In genomic region chr3:152170407-152170806, GRCm38 (mm10) we compare ENCODE assay signal across 27 mouse cellular contexts. TPM values are rescaled to one million over a fixed set of nuclear protein-coding genes. Genes with fewer than 3 reads are reported as not detected.
DNase-seq lines count a peak whose midpoint lies in the region; ATAC-seq and TF ChIP-seq lines count a peak whose summit lies in the region.
"Had no signal": no experiment of that assay in that cellular context is flagged by ENCODE, and none has a peak within 500 bp of the region (broad histone marks: within the 10 kb centered on the region; RNA-seq: fewer than 3 reads in every experiment).

No protein-coding gene starts in this region.

- 0 out of 2 replicates have a peak overlapping the region, but pooled peaks have one; percentile 1 for H3K27ac ChIP-seq in intestine, postnatal 0 days (ENCODE audit: low read depth, low read length)
- H3K27ac ChIP-seq in intestine, embryonic 16.5 days (ENCODE audit: low read length): no peak overlapping the region
- H3K27ac ChIP-seq in lung, embryonic 15.5 days: 0 out of 2 replicates have a peak overlapping the region, but pooled peaks have one; percentile 36
- no peak overlapping the region for H3K27ac ChIP-seq in hindbrain, embryonic 11.5 days (ENCODE audit: low read depth, low read length)
- no peak overlapping the region for H3K27ac ChIP-seq in cerebellum, adult 2 months (ENCODE audit: insufficient read depth, low read length)
- H3K27ac ChIP-seq: forebrain, embryonic 13.5 days; gastrocnemius, adult 2 months; heart, embryonic 15.5 days; hindbrain, embryonic 15.5 days; left cerebral cortex, adult 2 months; limb, embryonic 15.5 days; midbrain, embryonic 13.5 days; neural tube, embryonic 12.5 days had no signal

- WGBS in intestine, postnatal 0 days: 13% methylated on average over 1 of the region's 1 CpGs
- 20% methylated on average over 1 of the region's 1 CpGs for WGBS in intestine, embryonic 16.5 days
- WGBS in lung, embryonic 15.5 days: 0% methylated on average over 1 of the region's 1 CpGs
- 56% methylated on average over 1 of the region's 1 CpGs for WGBS in hindbrain, embryonic 11.5 days
- WGBS in cerebellum, adult 2 months: 26% methylated on average over 1 of the region's 1 CpGs

- H3K27me3 ChIP-seq in intestine, postnatal 0 days (replicated peaks; ENCODE audit: control insufficient read depth, insufficient read depth, low read length): no peaks in the 10 kb centered on the region
- H3K27me3 ChIP-seq in intestine, embryonic 16.5 days (replicated peaks; ENCODE audit: control insufficient read depth, insufficient read depth, low read length): peaks cover 3% of the 10 kb centered on the region; the same call in 1 of the 2 replicates
- peaks cover 4% of the 10 kb centered on the region for H3K27me3 ChIP-seq in lung, embryonic 15.5 days
- H3K27me3 ChIP-seq in hindbrain, embryonic 11.5 days (ENCODE audit: control insufficient read depth, insufficient read depth, low read length): peaks cover 5% of the 10 kb centered on the region
- H3K27me3 ChIP-seq in cerebellum, adult 2 months (ENCODE audit: control insufficient read depth, insufficient read depth, low read length): no peaks in the 10 kb centered on the region
- H3K27me3 ChIP-seq: heart, embryonic 15.5 days; hindbrain, embryonic 15.5 days had no signal

- ATAC-seq in intestine, postnatal 0 days: no peak
- no peak for ATAC-seq in intestine, embryonic 16.5 days
- peak; percentile 65; the same call in 1 of the 2 replicates for ATAC-seq in lung, embryonic 15.5 days (ENCODE audit: borderline replicate concordance, extremely low read depth, low FRiP score, low TSS enrichment)
- no peak for ATAC-seq in hindbrain, embryonic 11.5 days (ENCODE audit: low FRiP score)
- ATAC-seq: activated CD4-positive, CD25-positive, alpha-beta regulatory T cell, adult 4 months; forebrain, embryonic 13.5 days; midbrain, embryonic 13.5 days had no signal

- no peak for DNase-seq in lung, postnatal 14 days
- peak; percentile 54 for DNase-seq in lung, postnatal 10 days
- DNase-seq in hindbrain, embryonic 11.5 days (ENCODE audit: low spot score): no peak
- DNase-seq in cerebellum, adult 2 months: no peak
- DNase-seq: adrenal gland, adult 8-10 months; cerebellum, adult 11-12 months; cerebellum, postnatal 25 days; embryo, embryonic 11 days; gastrocnemius, adult 2 months; heart, postnatal 36 days; layer of hippocampus, adult 9-11 months; right cerebral cortex, postnatal 14 days; spleen, adult 18-20 months; thymus, adult 18-20 months; thymus, postnatal 4 days had no signal

- no peak for TF ChIP-seq POLR2A in cerebellum, adult 2 months (IDR thresholded peaks at IDR 0.05; ENCODE audit: borderline replicate concordance, insufficient read depth, low read length)

- H3K9ac ChIP-seq in intestine, postnatal 0 days (ENCODE audit: low read depth, low read length): no peak overlapping the region
- no peak overlapping the region for H3K9ac ChIP-seq in intestine, embryonic 16.5 days (ENCODE audit: low read depth, low read length)
- H3K9ac ChIP-seq in lung, embryonic 15.5 days: no peak overlapping the region
- no peak overlapping the region for H3K9ac ChIP-seq in hindbrain, embryonic 11.5 days (ENCODE audit: low read depth, low read length)
- H3K9ac ChIP-seq: forebrain, embryonic 13.5 days; heart, embryonic 15.5 days; hindbrain, embryonic 15.5 days; limb, embryonic 15.5 days; midbrain, embryonic 13.5 days; neural tube, embryonic 12.5 days had no signal

- TF ChIP-seq CTCF in intestine, postnatal 0 days (IDR thresholded peaks at IDR 0.05; ENCODE audit: low read depth): no peak
- no peak for TF ChIP-seq CTCF in cerebellum, adult 2 months (IDR thresholded peaks at IDR 0.05; ENCODE audit: borderline replicate concordance, insufficient read depth, low read depth, low read length)

- no peak overlapping the region for H3K4me2 ChIP-seq in intestine, postnatal 0 days (replicated peaks; ENCODE audit: low read depth)
- H3K4me2 ChIP-seq in intestine, embryonic 16.5 days (ENCODE audit: low read depth, low read length): no peak overlapping the region
- no peak overlapping the region for H3K4me2 ChIP-seq in lung, embryonic 15.5 days
- no peak overlapping the region for H3K4me2 ChIP-seq in hindbrain, embryonic 11.5 days (replicated peaks; ENCODE audit: low read depth, low read length)
- H3K4me2 ChIP-seq: forebrain, embryonic 13.5 days; heart, embryonic 15.5 days; hindbrain, embryonic 15.5 days; limb, embryonic 15.5 days; midbrain, embryonic 13.5 days; neural tube, embryonic 12.5 days had no signal

- no peaks in the 10 kb centered on the region for H3K9me3 ChIP-seq in intestine, postnatal 0 days (ENCODE audit: control insufficient read depth)
- no peaks in the 10 kb centered on the region for H3K9me3 ChIP-seq in intestine, embryonic 16.5 days (ENCODE audit: control insufficient read depth, low read length)
- H3K9me3 ChIP-seq in lung, embryonic 15.5 days: no peaks in the 10 kb centered on the region
- H3K9me3 ChIP-seq in hindbrain, embryonic 11.5 days (ENCODE audit: control insufficient read depth, low read length): no peaks in the 10 kb centered on the region
- H3K9me3 ChIP-seq: forebrain, embryonic 13.5 days; heart, embryonic 15.5 days; hindbrain, embryonic 15.5 days; limb, embryonic 15.5 days; midbrain, embryonic 13.5 days; neural tube, embryonic 12.5 days had no signal

- H3K4me1 ChIP-seq in intestine, postnatal 0 days (replicated peaks; ENCODE audit: control insufficient read depth, insufficient read depth, low read length): no peaks in the 10 kb centered on the region; the same call in 1 of the 2 replicates
- peaks cover 30% of the 10 kb centered on the region for H3K4me1 ChIP-seq in intestine, embryonic 16.5 days (ENCODE audit: control insufficient read depth, insufficient read depth, low read length)
- H3K4me1 ChIP-seq in lung, embryonic 15.5 days: peaks cover 48% of the 10 kb centered on the region
- H3K4me1 ChIP-seq in hindbrain, embryonic 11.5 days (replicated peaks; ENCODE audit: control insufficient read depth, insufficient read depth, low read length): peaks cover 4% of the 10 kb centered on the region; the same call in 1 of the 2 replicates
- no peaks in the 10 kb centered on the region for H3K4me1 ChIP-seq in cerebellum, adult 2 months (ENCODE audit: control insufficient read depth, insufficient read depth, low read length)

- no peaks in the 10 kb centered on the region for H3K36me3 ChIP-seq in intestine, postnatal 0 days (ENCODE audit: control insufficient read depth, insufficient read depth)
- no peaks in the 10 kb centered on the region for H3K36me3 ChIP-seq in intestine, embryonic 16.5 days (ENCODE audit: control insufficient read depth, insufficient read depth, low read length)
- H3K36me3 ChIP-seq in lung, embryonic 15.5 days: no peaks in the 10 kb centered on the region
- no peaks in the 10 kb centered on the region for H3K36me3 ChIP-seq in hindbrain, embryonic 11.5 days (ENCODE audit: control insufficient read depth, insufficient read depth, low read length)
- H3K36me3 ChIP-seq: heart, embryonic 15.5 days; hindbrain, embryonic 15.5 days; limb, embryonic 15.5 days; midbrain, embryonic 13.5 days; neural tube, embryonic 12.5 days had no signal

- H3K4me3 ChIP-seq in intestine, postnatal 0 days (ENCODE audit: low read depth, low read length): no peak overlapping the region
- no peak overlapping the region for H3K4me3 ChIP-seq in intestine, embryonic 16.5 days (ENCODE audit: low read length)
- H3K4me3 ChIP-seq in lung, embryonic 15.5 days: no peak overlapping the region
- H3K4me3 ChIP-seq in hindbrain, embryonic 11.5 days (ENCODE audit: low read depth, low read length): no peak overlapping the region
- no peak overlapping the region for H3K4me3 ChIP-seq in cerebellum, adult 2 months (replicated peaks; ENCODE audit: insufficient read depth, low read depth, low read length)
- H3K4me3 ChIP-seq: forebrain, embryonic 13.5 days; gastrocnemius, adult 2 months; heart, embryonic 15.5 days; hindbrain, embryonic 15.5 days; left cerebral cortex, adult 2 months; limb, embryonic 15.5 days; megakaryocyte, embryonic 14.5 days; midbrain, embryonic 13.5 days; neural tube, embryonic 12.5 days had no signal

RNA-seq across cellular contexts. Expression of gene Gipc2, which starts 4.4 kb away (rescaled TPM):
- 222 and 243 TPM in 2 replicates for polyA plus RNA-seq in intestine, postnatal 0 days (2015; fragmentation: Nextera tagmentation; extraction: Ambion mirVana)
- polyA plus RNA-seq in intestine, embryonic 16.5 days (2015; fragmentation: Nextera tagmentation; extraction: Ambion mirVana): 244 TPM in 2 replicates
- 10.0 and 11.2 TPM in 2 replicates for polyA plus RNA-seq in lung, embryonic 15.5 days (2015; fragmentation: Nextera tagmentation; extraction: Ambion mirVana)
- 3.1 and 5.0 TPM in 2 replicates for polyA plus RNA-seq in hindbrain, embryonic 11.5 days (2014; fragmentation: Nextera tagmentation; extraction: Ambion mirVana)
- polyA plus RNA-seq in cerebellum, adult 2 months (2012; rRNA removed): 9.7 and 10.4 TPM in 2 replicates
- polyA plus RNA-seq: activated CD4-positive, CD25-positive, alpha-beta regulatory T cell, adult 4 months had no signal

RNA-seq across cellular contexts. Expression of gene Dnajb4, which starts 39.7 kb away (rescaled TPM):
- 17.9 and 20.4 TPM in 2 replicates for polyA plus RNA-seq in intestine, postnatal 0 days (2015; fragmentation: Nextera tagmentation; extraction: Ambion mirVana)
- polyA plus RNA-seq in intestine, embryonic 16.5 days (2015; fragmentation: Nextera tagmentation; extraction: Ambion mirVana): 21.7 and 23.2 TPM in 2 replicates
- polyA plus RNA-seq in lung, embryonic 15.5 days (2015; fragmentation: Nextera tagmentation; extraction: Ambion mirVana): 38.2 and 41.4 TPM in 2 replicates
- polyA plus RNA-seq in hindbrain, embryonic 11.5 days (2014; fragmentation: Nextera tagmentation; extraction: Ambion mirVana): 28.9 and 29.1 TPM in 2 replicates
- 45.2 and 49.1 TPM in 2 replicates for polyA plus RNA-seq in cerebellum, adult 2 months (2012; rRNA removed)

RNA-seq across cellular contexts. Expression of gene Fubp1, which starts 39.8 kb away (rescaled TPM):
- polyA plus RNA-seq in intestine, postnatal 0 days (2015; fragmentation: Nextera tagmentation; extraction: Ambion mirVana): 60.6 and 64.8 TPM in 2 replicates
- 143 and 157 TPM in 2 replicates for polyA plus RNA-seq in intestine, embryonic 16.5 days (2015; fragmentation: Nextera tagmentation; extraction: Ambion mirVana)
- polyA plus RNA-seq in lung, embryonic 15.5 days (2015; fragmentation: Nextera tagmentation; extraction: Ambion mirVana): 261 and 272 TPM in 2 replicates
- 424 and 450 TPM in 2 replicates for polyA plus RNA-seq in hindbrain, embryonic 11.5 days (2014; fragmentation: Nextera tagmentation; extraction: Ambion mirVana)
- 94.5 and 110 TPM in 2 replicates for polyA plus RNA-seq in cerebellum, adult 2 months (2012; rRNA removed)

Comparison
In these comparisons a context has a peak if more than half of its experiments do, and no peak if none do; other contexts are left out.
1. H3K27ac ChIP-seq: peak in intestine, postnatal 0 days (single experiment) and lung, embryonic 15.5 days (single experiment); none in intestine, embryonic 16.5 days (single experiment), hindbrain, embryonic 11.5 days (single experiment) and cerebellum, adult 2 months (single experiment).
2. RNA of gene Gipc2, which starts 4.4 kb away (polyA plus RNA-seq): 244 TPM in intestine, embryonic 16.5 days and 222 to 243 TPM in intestine, postnatal 0 days; 10.0 to 11.2 TPM in lung, embryonic 15.5 days, 9.7 to 10.4 TPM in cerebellum, adult 2 months and 3.1 to 5.0 TPM in hindbrain, embryonic 11.5 days; every median in the first group is over 10 times any median in the second.